Mouse (Mus musculus) heart, adult 2 months (tissue): ENCODE results near the gene Capzb.

Experiments
- CTCF ChIP-seq: fragments of 200-600 bp; IDR thresholded peaks from 2 replicates; pipeline ENCODE4 v1.8.1; 2022; ENCODE audit warnings: antibody characterized with exemption, mild to moderate bottlenecking, moderate library complexity
- POLR2A ChIP-seq: fragments of 200-500 bp; IDR thresholded peaks from 2 replicates; pipeline ENCODE4 v1.6.1; 2011; ENCODE audit warnings: mild to moderate bottlenecking, low read depth, low read length, control low read depth; ENCODE audit not compliant: insufficient read depth

DNA sequence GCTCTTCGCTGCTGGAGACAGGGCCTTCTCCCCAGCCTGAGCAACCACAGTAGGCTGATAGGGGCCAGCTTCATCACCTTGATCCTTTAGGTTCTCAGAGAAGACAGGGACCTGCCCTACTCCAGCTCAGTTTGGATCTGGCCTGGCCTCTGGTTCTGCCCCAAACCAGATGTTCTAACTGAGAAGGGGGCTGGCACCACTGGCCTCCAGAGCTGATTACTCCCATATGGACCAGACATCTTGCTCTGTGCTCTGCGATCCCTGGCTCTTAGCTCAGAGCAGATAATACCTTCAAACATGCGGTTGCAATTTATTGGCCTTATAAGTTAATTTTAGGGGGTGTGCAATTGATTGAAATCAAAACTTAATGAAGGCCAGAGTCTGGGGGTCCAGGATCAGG lies 74.6 kb downstream of the Capzb start:
- TF ChIP-seq POLR2A (no peak), CTCF (no peak)
